Mouse (Mus musculus) embryonic facial prominence, embryonic 11.5 days (tissue): ENCODE measurements at regions not wholly inside any gene's neighbourhood (a gene's known extent, or its start where the extent isn't known, plus 50 kb on each side); places are given as distances from the start of the nearest gene placed in this dataset.

ENCODE experiments used
- ATAC-seq: fragments of 200-750 bp; cut with Nextera tagmentation; replicated peaks from 2 replicates; pipeline ENCODE4 v1.8.0; 2017; ENCODE audit warnings: low read depth; ENCODE audit not compliant: insufficient number of reproducible peaks, low FRiP score, low TSS enrichment
- DNase-seq: peaks from one replicate; pipeline ENCODE4 v3.0.0-alpha.2; 2015; ENCODE audit warnings: low spot score
- H3K27ac ChIP-seq: fragments of 300-500 bp; sonication (generic); replicated peaks from 2 replicates; pipeline ENCODE4 v1.5.1; 2014; ENCODE audit warnings: mild to moderate bottlenecking, low read depth, low read length, control low read depth
- H3K27me3 ChIP-seq: fragments of 300-500 bp; sonication (generic); 2 replicates; pipeline ENCODE4 v1.6.1; 2014; ENCODE audit warnings: mild to moderate bottlenecking, low read length, moderate library complexity, mixed read lengths; ENCODE audit not compliant: control insufficient read depth, insufficient read depth
- H3K36me3 ChIP-seq: fragments of 300-500 bp; sonication (generic); replicated peaks from 2 replicates; pipeline ENCODE4 v1.6.1; 2014; ENCODE audit warnings: low read depth, mild to moderate bottlenecking, low read length, moderate library complexity, mixed read lengths; ENCODE audit not compliant: control insufficient read depth, insufficient read depth
- H3K4me1 ChIP-seq: fragments of 300-500 bp; sonication (generic); 2 replicates; pipeline ENCODE4 v1.6.1; 2014; ENCODE audit warnings: low read length, mixed read lengths; ENCODE audit not compliant: control insufficient read depth, insufficient read depth
- H3K4me2 ChIP-seq: fragments of 300-500 bp; sonication (generic); 2 replicates; pipeline ENCODE4 v1.6.1; 2014; ENCODE audit warnings: low read depth, mild to moderate bottlenecking, control low read depth, low read length, moderate library complexity
- H3K4me3 ChIP-seq: fragments of 300-500 bp; sonication (generic); 2 replicates; pipeline ENCODE4 v1.5.1; 2014; ENCODE audit warnings: low read depth, low read length, control low read depth
- H3K9ac ChIP-seq: fragments of 300-500 bp; sonication (generic); replicated peaks from 2 replicates; pipeline ENCODE4 v1.6.1; 2014; ENCODE audit warnings: mild to moderate bottlenecking, control low read depth, low read length
- H3K9me3 ChIP-seq: fragments of 300-500 bp; sonication (generic); replicated peaks from 2 replicates; pipeline ENCODE4 v1.6.1; 2016; ENCODE audit warnings: mild to moderate bottlenecking, low read length, inconsistent platforms, mixed read lengths; ENCODE audit not compliant: control insufficient read depth

- no peaks in the 10 kb centered on the region for H3K27me3 ChIP-seq
- H3K27ac ChIP-seq = no peak overlapping the region
- no peak for ATAC-seq
- H3K9me3 ChIP-seq = no peaks in the 10 kb centered on the region
- H3K4me1 ChIP-seq = no peaks in the 10 kb centered on the region
- H3K4me3 ChIP-seq = no peak overlapping the region
- H3K4me2 ChIP-seq = no peak overlapping the region
- no peak for DNase-seq
- no peak overlapping the region for H3K9ac ChIP-seq
- no peaks in the 10 kb centered on the region for H3K36me3 ChIP-seq
These were observed 50.9 kb upstream of the Papolg start for GRCm38 (mm10) chr11:23945966-23946365.
